In the genomic region with DNA sequence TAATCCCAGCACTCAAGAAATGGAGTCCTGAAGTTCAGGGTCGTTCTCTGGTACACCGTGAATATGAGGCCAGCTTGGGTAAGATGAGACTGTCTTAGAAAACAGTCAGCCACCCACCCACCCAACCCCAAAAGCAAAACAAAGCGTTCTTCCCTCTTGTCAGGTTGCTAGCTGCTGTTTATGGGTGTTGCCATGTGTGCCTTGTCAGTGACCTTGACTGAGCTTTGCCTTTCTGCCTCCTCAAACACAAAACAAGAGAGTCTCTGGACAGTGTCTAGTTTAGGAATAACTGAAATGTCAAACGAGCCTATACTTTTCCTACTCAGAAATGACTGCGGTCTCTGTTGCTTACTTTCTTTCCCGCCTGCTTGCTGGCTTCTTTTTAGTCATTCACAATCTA, we compare ENCODE assay signal across 26 mouse cellular contexts. TPM values are rescaled to one million over a fixed set of nuclear protein-coding genes. Genes with fewer than 3 reads are reported as not detected.
"Had no signal": no experiment of that assay in that cellular context is flagged by ENCODE, and none has a peak within 500 bp of the region (broad histone marks: within the 10 kb centered on the region; RNA-seq: fewer than 3 reads in every experiment).

No protein-coding gene starts in this region.

- H3K27ac ChIP-seq: gastrocnemius, adult 2 months; heart, embryonic 10.5 days; heart, embryonic 13.5 days; heart, embryonic 15.5 days; hindbrain, embryonic 13.5 days; hindbrain, embryonic 15.5 days; hindbrain, postnatal 0 days; limb, embryonic 10.5 days; limb, embryonic 12.5 days; liver, embryonic 13.5 days had no signal

- H3K27me3 ChIP-seq: heart, embryonic 13.5 days; heart, embryonic 15.5 days; hindbrain, embryonic 13.5 days; hindbrain, embryonic 15.5 days; limb, embryonic 12.5 days; liver, embryonic 13.5 days had no signal

- H3K36me3 ChIP-seq: liver, embryonic 13.5 days had no signal

- H3K4me2 ChIP-seq: heart, embryonic 13.5 days; heart, embryonic 15.5 days; hindbrain, embryonic 13.5 days; hindbrain, embryonic 15.5 days; limb, embryonic 12.5 days; liver, embryonic 11.5 days; liver, embryonic 13.5 days had no signal

- H3K4me3 ChIP-seq: gastrocnemius, adult 2 months; heart, embryonic 10.5 days; heart, embryonic 13.5 days; heart, embryonic 15.5 days; hindbrain, embryonic 13.5 days; hindbrain, embryonic 15.5 days; left cerebral cortex, adult 2 months; limb, embryonic 10.5 days; limb, embryonic 12.5 days; liver, embryonic 13.5 days had no signal

- ATAC-seq: hindbrain, postnatal 0 days; intestine, embryonic 16.5 days had no signal

- DNase-seq: gastrocnemius, adult 2 months; gastrocnemius, postnatal 10 days; gastrocnemius, postnatal 25 days; heart, adult 18-20 months; heart, postnatal 14 days; heart, postnatal 36 days; kidney, adult 11 months; kidney, adult 2 months; kidney, adult 9 months; kidney, postnatal 10 days; kidney, postnatal 4 days; liver; liver, embryonic 13.5 days had no signal

- H3K4me1 ChIP-seq: heart, embryonic 10.5 days; heart, embryonic 13.5 days; heart, embryonic 15.5 days; hindbrain, embryonic 13.5 days; limb, embryonic 10.5 days; limb, embryonic 12.5 days; liver, embryonic 13.5 days had no signal

- H3K9ac ChIP-seq: heart, embryonic 13.5 days; heart, embryonic 15.5 days; hindbrain, embryonic 13.5 days; hindbrain, embryonic 15.5 days; limb, embryonic 12.5 days; liver, embryonic 13.5 days had no signal

- H3K9me3 ChIP-seq: heart, embryonic 10.5 days; heart, embryonic 13.5 days; heart, embryonic 15.5 days; hindbrain, embryonic 13.5 days; hindbrain, embryonic 15.5 days; limb, embryonic 10.5 days; limb, embryonic 12.5 days; liver, embryonic 13.5 days had no signal

RNA-seq across cellular contexts. Expression of a gene that starts 41.1 kb away (rescaled TPM):
- total RNA-seq: granulocyte monocyte progenitor cell, adult 5-6 weeks; hematopoietic stem cell, adult 5-6 weeks had no signal
